Mouse (Mus musculus): ENCODE measurements around the gene Mansc1.
A peak's percentile ranks its signal among the peaks of the same experiment; 100 is the strongest.

Gene Mansc1

GRCm38 (mm10) chr6:134594569-134595442 is 37.5 kb downstream of the Mansc1 start:
- peak in 1 of 2 experiments; percentile 7 for DNase-seq

GRCm38 (mm10) chr6:134591614-134592013 is 40.7 kb downstream of the Mansc1 start:
- no peak for DNase-seq

- DNase-seq = no peak
Measured at GRCm38 (mm10) chr6:134586241-134586640, 46.0 kb downstream of the Mansc1 start.

- no peak for DNase-seq
Measured at GRCm38 (mm10) chr6:134584616-134585015, 47.7 kb downstream of the Mansc1 start.

- DNase-seq = no peak
Measured at GRCm38 (mm10) chr6:134582110-134582509, 50.2 kb downstream of the Mansc1 start.

GRCm38 (mm10) chr6:134579506-134579905 is 52.8 kb downstream of the Mansc1 start:
- DNase-seq = no peak

- no peak for DNase-seq
Measured at GRCm38 (mm10) chr6:134578039-134578438, 54.2 kb downstream of the Mansc1 start.

GRCm38 (mm10) chr6:134575288-134575741 is 57.0 kb downstream of the Mansc1 start:
- no peak for DNase-seq

GRCm38 (mm10) chr6:134567986-134568556 is 64.2 kb downstream of the Mansc1 start:
- DNase-seq = no peak

- peak; percentile 76 to 82 for DNase-seq
Measured at GRCm38 (mm10) chr6:134566818-134567485, 65.3 kb downstream of the Mansc1 start, which contains the start of gene Lrp6. Gene Lrp6 (minus strand): TSS chr6:134566965.

GRCm38 (mm10) chr6:134566248-134566817 is 66.0 kb downstream of the Mansc1 start:
- no peak for DNase-seq

GRCm38 (mm10) chr6:134565606-134566247 is 66.6 kb downstream of the Mansc1 start:
- peak in 1 of 2 experiments; percentile 14 for DNase-seq

- no peak for DNase-seq
Measured at GRCm38 (mm10) chr6:134564539-134564938, 67.7 kb downstream of the Mansc1 start.

GRCm38 (mm10) chr6:134559635-134560034 is 72.7 kb downstream of the Mansc1 start:
- no peak for DNase-seq
